13 mouse cellular contexts compared by ENCODE assay signal in the genomic region with DNA sequence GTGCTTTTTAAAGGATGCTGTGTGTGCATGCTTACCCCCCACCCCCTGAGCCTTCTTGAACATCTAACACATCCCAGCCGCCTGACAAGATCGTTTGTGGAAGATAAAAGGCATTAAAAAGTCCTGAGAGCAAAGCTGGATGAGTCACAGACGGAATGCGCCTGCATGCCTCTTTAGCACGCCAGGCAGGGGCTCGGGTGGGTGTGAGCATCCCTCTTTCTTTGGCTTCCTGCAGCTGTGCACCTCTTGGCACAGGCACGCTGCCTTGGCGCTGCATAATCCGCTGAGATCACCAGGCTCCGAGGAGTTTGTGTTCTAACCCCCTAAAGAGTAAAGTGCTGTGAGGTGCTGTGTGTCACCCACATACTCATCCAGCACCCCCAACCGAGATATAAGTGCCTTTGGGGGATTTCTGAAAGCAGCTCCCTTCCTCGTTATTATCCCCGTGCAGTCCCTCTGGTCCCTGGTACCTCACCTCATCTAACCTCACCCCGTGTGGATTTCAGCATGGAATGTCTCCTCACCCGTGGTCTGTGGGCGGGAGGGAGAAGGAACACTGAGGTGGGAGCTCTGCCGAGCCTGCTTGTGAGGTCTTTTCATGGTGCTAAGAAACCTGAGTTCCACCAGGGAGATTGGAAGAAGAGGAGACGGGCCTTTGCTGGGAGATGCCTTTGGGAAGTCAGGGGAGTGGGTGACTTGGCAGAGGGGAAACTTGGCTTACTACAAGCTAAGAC.
DNase-seq lines count a peak whose midpoint lies in the region; ATAC-seq lines count a peak whose summit lies in the region.
"Had no signal": no experiment of that assay in that cellular context is flagged by ENCODE, and none has a peak within 500 bp of the region (broad histone marks: within the 10 kb centered on the region; RNA-seq: fewer than 3 reads in every experiment).

No protein-coding gene starts in this region.

- H3K9me3 ChIP-seq in limb, embryonic 13.5 days, result no peaks in the 10 kb centered on the region
- no peaks in the 10 kb centered on the region for H3K9me3 ChIP-seq in limb, embryonic 10.5 days (replicated peaks)
- no peaks in the 10 kb centered on the region for H3K9me3 ChIP-seq in embryonic facial prominence, embryonic 15.5 days (replicated peaks)
- no peaks in the 10 kb centered on the region for H3K9me3 ChIP-seq in liver, embryonic 12.5 days (replicated peaks)
- H3K9me3 ChIP-seq: G1E had no signal

- peaks cover 10% of the 10 kb centered on the region for H3K4me1 ChIP-seq in limb, embryonic 13.5 days
- H3K4me1 ChIP-seq in limb, embryonic 10.5 days, result peaks cover 4% of the 10 kb centered on the region
- H3K4me1 ChIP-seq in embryonic facial prominence, embryonic 15.5 days, result peaks cover 20% of the 10 kb centered on the region
- no peaks in the 10 kb centered on the region for H3K4me1 ChIP-seq in liver, embryonic 12.5 days

- peaks cover 25% of the 10 kb centered on the region for H3K27me3 ChIP-seq in limb, embryonic 13.5 days
- peaks cover 18% of the 10 kb centered on the region for H3K27me3 ChIP-seq in limb, embryonic 10.5 days (ENCODE audit: low read depth, poor library complexity, severe bottlenecking)
- no peaks in the 10 kb centered on the region for H3K27me3 ChIP-seq in embryonic facial prominence, embryonic 15.5 days
- H3K27me3 ChIP-seq in liver, embryonic 12.5 days (replicated peaks), result peaks cover 22% of the 10 kb centered on the region

- no peak for ATAC-seq in limb, embryonic 13.5 days (ENCODE audit: low FRiP score, low read depth)
- 0 out of 2 replicates have a peak, but pooled peaks have one; percentile 46 for ATAC-seq in embryonic facial prominence, embryonic 15.5 days (ENCODE audit: insufficient number of reproducible peaks, low FRiP score, low TSS enrichment, low read depth)
- ATAC-seq in liver, embryonic 12.5 days, result no peak

- WGBS in limb, embryonic 13.5 days, result 17% methylated on average over 18 of the region's 18 CpGs
- WGBS in limb, embryonic 10.5 days, result 27% methylated on average over 18 of the region's 18 CpGs
- 13% methylated on average over 18 of the region's 18 CpGs for WGBS in embryonic facial prominence, embryonic 15.5 days
- 23% methylated on average over 18 of the region's 18 CpGs for WGBS in liver, embryonic 12.5 days (ENCODE audit: insufficient replicate concordance)

- H3K4me3 ChIP-seq in limb, embryonic 13.5 days, result no peak overlapping the region
- H3K4me3 ChIP-seq in limb, embryonic 10.5 days, result no peak overlapping the region
- no peak overlapping the region for H3K4me3 ChIP-seq in embryonic facial prominence, embryonic 15.5 days (replicated peaks)
- H3K4me3 ChIP-seq in liver, embryonic 12.5 days, result no peak overlapping the region

- DNase-seq in limb, embryonic 10.5 days (ENCODE audit: low spot score), result no peak
- DNase-seq in left cerebral cortex, adult 9 months (ENCODE audit: low spot score in 2 of 2), result peak; percentile 80 to 81
- peak; percentile 67 for DNase-seq in right cerebral cortex, postnatal 14 days
- DNase-seq in adrenal gland, adult 8-10 months, result no peak
- no peak for DNase-seq in spleen, postnatal 4 days (ENCODE audit: low spot score in 2 of 2)
- DNase-seq: adrenal gland, postnatal 36 days; cerebellum, postnatal 10 days; gastrocnemius, postnatal 10 days; lung, embryonic 14.5 days had no signal

- H3K36me3 ChIP-seq in limb, embryonic 13.5 days, result no peaks in the 10 kb centered on the region
- H3K36me3 ChIP-seq in limb, embryonic 10.5 days, result no peaks in the 10 kb centered on the region
- no peaks in the 10 kb centered on the region for H3K36me3 ChIP-seq in embryonic facial prominence, embryonic 15.5 days
- H3K36me3 ChIP-seq in liver, embryonic 12.5 days, result no peaks in the 10 kb centered on the region
- H3K36me3 ChIP-seq: G1E had no signal

- H3K27ac ChIP-seq in limb, embryonic 13.5 days, result no peak overlapping the region
- no peak overlapping the region for H3K27ac ChIP-seq in limb, embryonic 10.5 days
- no peak overlapping the region for H3K27ac ChIP-seq in embryonic facial prominence, embryonic 15.5 days (replicated peaks)
- H3K27ac ChIP-seq in liver, embryonic 12.5 days, result no peak overlapping the region

- 0 out of 2 replicates have a peak overlapping the region, but pooled peaks have one; percentile 14 for H3K4me2 ChIP-seq in limb, embryonic 13.5 days (replicated peaks)
- H3K4me2 ChIP-seq in embryonic facial prominence, embryonic 15.5 days (replicated peaks), result no peak overlapping the region
- no peak overlapping the region for H3K4me2 ChIP-seq in liver, embryonic 12.5 days
- H3K4me2 ChIP-seq: lung, embryonic 14.5 days had no signal

- no peak overlapping the region for H3K9ac ChIP-seq in limb, embryonic 13.5 days
- H3K9ac ChIP-seq in embryonic facial prominence, embryonic 15.5 days, result no peak overlapping the region
- no peak overlapping the region for H3K9ac ChIP-seq in liver, embryonic 12.5 days
- H3K9ac ChIP-seq: lung, embryonic 14.5 days had no signal

Comparison
In these comparisons a context has a peak if more than half of its experiments do, and no peak if none do; other contexts are left out.
1. DNase-seq: peak in left cerebral cortex, adult 9 months (2 of 2) and right cerebral cortex, postnatal 14 days (single experiment); none in limb, embryonic 10.5 days (single experiment), adrenal gland, adult 8-10 months (single experiment) and spleen, postnatal 4 days (0 of 2).